Mouse (Mus musculus) liver, adult 2 months (tissue): ENCODE data around the gene Cd79a.

Experiments
- CTCF ChIP-seq: fragments of 200-500 bp; IDR thresholded peaks from 2 replicates; pipeline ENCODE4 v1.5.1; 2011; ENCODE audit warnings: low read depth, low read length, control low read depth
- POLR2A ChIP-seq: fragments of 200-500 bp; IDR thresholded peaks from 2 replicates; pipeline ENCODE4 v1.6.1; 2011; ENCODE audit warnings: low read length, control low read depth; ENCODE audit not compliant: insufficient read depth; ENCODE audit errors: extremely low read depth

- TF ChIP-seq POLR2A = no peak
- TF ChIP-seq CTCF = no peak
Observed at GRCm38 (mm10) chr7:24885468-24886307, 11.5 kb upstream of the Cd79a start.
